Comparison of ENCODE assay signal across 17 mouse cellular contexts in the genomic region with DNA sequence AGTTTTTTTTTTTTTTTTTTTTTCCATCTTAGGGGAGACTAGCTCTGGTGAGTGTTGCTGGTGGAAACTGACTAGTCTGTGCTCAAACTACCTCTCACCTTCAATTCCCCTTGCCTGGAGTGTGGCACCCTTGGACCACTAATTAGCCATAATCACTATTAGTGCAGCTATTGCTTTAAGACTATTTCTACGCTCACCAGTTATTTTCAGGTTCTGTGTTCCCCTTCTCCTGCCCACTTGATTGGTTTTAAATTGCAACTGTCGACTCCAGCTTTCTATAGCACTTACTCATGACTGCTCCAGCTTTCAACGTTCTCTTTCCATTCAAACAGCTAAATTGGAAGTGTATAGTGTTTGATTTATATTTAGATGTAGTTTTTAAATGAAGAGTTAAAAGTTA.
"Had no signal": no experiment of that assay in that cellular context is flagged by ENCODE, and none has a peak within 500 bp of the region (broad histone marks: within the 10 kb centered on the region; RNA-seq: fewer than 3 reads in every experiment).

No protein-coding gene starts in this region.

- ATAC-seq: hindbrain, postnatal 0 days; inflammation-experienced regulatory T-cells, adult 6 months; intestine, embryonic 15.5 days; intestine, postnatal 0 days; liver, embryonic 12.5 days had no signal

- DNase-seq: gastrocnemius, postnatal 14 days; gastrocnemius, postnatal 36 days; heart, adult 11 months; heart, adult 2 months; heart, postnatal 14 days; heart, postnatal 36 days; kidney, adult 18-20 months; kidney, adult 8-10 months; kidney, postnatal 10 days; kidney, postnatal 25 days; kidney, postnatal 4 days; left cerebral cortex, postnatal 4 days had no signal
